Mouse (Mus musculus): ENCODE measurements around the gene Ccdc155. TPM values are rescaled to one million over a fixed set of nuclear protein-coding genes. Genes with fewer than 3 reads are reported as not detected.
A peak's percentile ranks its signal among the peaks of the same experiment; 100 is the strongest.

The Ccdc155 gene
- total RNA-seq, 1 experiment, result 2.4 TPM

- Histone ChIP-seq H3K4me1 (ENCODE audit: control insufficient read depth in 2 of 2, insufficient read depth in 2 of 2, low read length in 2 of 2, poor library complexity in 1 of 2) (peaks cover 7 to 14% of the 10 kb centered on the region in 2 experiments), H3K9me3 (ENCODE audit: control insufficient read depth, insufficient read depth, low read depth, low read length) (no peaks in the 10 kb centered on the region), H3K9ac (ENCODE audit: insufficient read depth, low read depth, low read length, poor library complexity, severe bottlenecking) (no peak overlapping the region), H3K4me3 (ENCODE audit: insufficient read depth in 1 of 2, low read depth in 1 of 2, low read length in 2 of 2, poor library complexity in 1 of 2, severe bottlenecking in 1 of 2) (no peak overlapping the region), H3K36me3 (ENCODE audit: control insufficient read depth, insufficient read depth, low read length, poor library complexity, severe bottlenecking) (peaks cover 47% of the 10 kb centered on the region), H3K27ac (ENCODE audit: insufficient read depth, low read depth, low read length, poor library complexity, severe bottlenecking) (no peak overlapping the region; the same call in 1 of the 2 replicates)
- TF ChIP-seq MAFK (IDR thresholded peaks at IDR 0.05; ENCODE audit: insufficient read depth, low read depth, low read length) (no peak), CHD2 (IDR thresholded peaks at IDR 0.05; ENCODE audit: low read depth, low read length) (no peak), ZC3H11A (IDR thresholded peaks at IDR 0.05; ENCODE audit: borderline replicate concordance, low read depth, low read length) (no peak), HCFC1 (IDR thresholded peaks at IDR 0.05; ENCODE audit: borderline replicate concordance, insufficient read depth, low read length) (no peak), ZNF384 (IDR thresholded peaks at IDR 0.05; ENCODE audit: low read depth, low read length) (no peak)
- no peak for DNase-seq (ENCODE audit: low read depth, low spot score)
- in situ Hi-C loops (cut with MboI; ENCODE audit: low sequenced_read_pairs in 2 of 2, unreplicated experiment in 2 of 2), result no loop called here
Observed at GRCm38 (mm10) chr7:45229459-45230203, 24.9 kb upstream of the Ccdc155 start.

GRCm38 (mm10) chr7:45229046-45229445, 24.4 kb upstream of the Ccdc155 start:
- H3K27ac ChIP-seq (ENCODE audit: insufficient read depth, low read depth, low read length, poor library complexity, severe bottlenecking), result peak overlapping the region; percentile 29
- DNase-seq (ENCODE audit: low read depth, low spot score), result no peak
- H3K9me3 ChIP-seq (ENCODE audit: control insufficient read depth, insufficient read depth, low read depth, low read length), result no peaks in the 10 kb centered on the region
- TF ChIP-seq CHD2 (IDR thresholded peaks at IDR 0.05; ENCODE audit: low read depth, low read length) (no peak), MAFK (IDR thresholded peaks at IDR 0.05; ENCODE audit: insufficient read depth, low read depth, low read length) (no peak), ZC3H11A (IDR thresholded peaks at IDR 0.05; ENCODE audit: borderline replicate concordance, low read depth, low read length) (no peak), HCFC1 (IDR thresholded peaks at IDR 0.05; ENCODE audit: borderline replicate concordance, insufficient read depth, low read length) (no peak), ZNF384 (IDR thresholded peaks at IDR 0.05; ENCODE audit: low read depth, low read length) (no peak)
- in situ Hi-C loops (cut with MboI; ENCODE audit: low sequenced_read_pairs in 2 of 2, unreplicated experiment in 2 of 2), result no loop called here
- peaks cover 49% of the 10 kb centered on the region for H3K36me3 ChIP-seq (ENCODE audit: control insufficient read depth, insufficient read depth, low read length, poor library complexity, severe bottlenecking)
- H3K4me1 ChIP-seq (ENCODE audit: control insufficient read depth in 2 of 2, insufficient read depth in 2 of 2, low read length in 2 of 2, poor library complexity in 1 of 2), result peaks cover 7 to 14% of the 10 kb centered on the region in 2 experiments
- H3K9ac ChIP-seq (ENCODE audit: insufficient read depth, low read depth, low read length, poor library complexity, severe bottlenecking), result peak overlapping the region; percentile 26; the same call in 1 of the 2 replicates
- H3K4me3 ChIP-seq (ENCODE audit: insufficient read depth in 1 of 2, low read depth in 1 of 2, low read length in 2 of 2, poor library complexity in 1 of 2, severe bottlenecking in 1 of 2), result no peak overlapping the region

- TF ChIP-seq MAFK (IDR thresholded peaks at IDR 0.05; ENCODE audit: insufficient read depth, low read depth, low read length) (no peak), ZNF384 (IDR thresholded peaks at IDR 0.05; ENCODE audit: low read depth, low read length) (no peak), ZC3H11A (IDR thresholded peaks at IDR 0.05; ENCODE audit: borderline replicate concordance, low read depth, low read length) (no peak), CHD2 (IDR thresholded peaks at IDR 0.05; ENCODE audit: low read depth, low read length) (no peak), HCFC1 (IDR thresholded peaks at IDR 0.05; ENCODE audit: borderline replicate concordance, insufficient read depth, low read length) (no peak)
- Histone ChIP-seq H3K9me3 (ENCODE audit: control insufficient read depth, insufficient read depth, low read depth, low read length) (no peaks in the 10 kb centered on the region), H3K36me3 (ENCODE audit: control insufficient read depth, insufficient read depth, low read length, poor library complexity, severe bottlenecking) (peaks cover 50% of the 10 kb centered on the region), H3K4me1 (ENCODE audit: control insufficient read depth in 2 of 2, insufficient read depth in 2 of 2, low read length in 2 of 2, poor library complexity in 1 of 2) (peaks cover 2 to 12% of the 10 kb centered on the region in 2 experiments; a peak in 3 of 4 replicates), H3K27ac (ENCODE audit: insufficient read depth, low read depth, low read length, poor library complexity, severe bottlenecking) (peak overlapping the region; percentile 29; the same call in 1 of the 2 replicates), H3K4me3 (ENCODE audit: insufficient read depth in 1 of 2, low read depth in 1 of 2, low read length in 2 of 2, poor library complexity in 1 of 2, severe bottlenecking in 1 of 2) (peak overlapping the region; percentile 22 to 41; a peak in 2 of 4 replicates), H3K9ac (ENCODE audit: insufficient read depth, low read depth, low read length, poor library complexity, severe bottlenecking) (peak overlapping the region; percentile 26; the same call in 1 of the 2 replicates)
- DNase-seq (ENCODE audit: low read depth, low spot score), result no peak
- in situ Hi-C loops (cut with MboI; ENCODE audit: low sequenced_read_pairs in 2 of 2, unreplicated experiment in 2 of 2), result no loop called here
Observed at GRCm38 (mm10) chr7:45228548-45228947, 23.9 kb upstream of the Ccdc155 start.

GRCm38 (mm10) chr7:45226421-45226820, 21.7 kb upstream of the Ccdc155 start:
- TF ChIP-seq HCFC1 (IDR thresholded peaks at IDR 0.05; ENCODE audit: borderline replicate concordance, insufficient read depth, low read length), result no peak
- no peak for TF ChIP-seq ZC3H11A (IDR thresholded peaks at IDR 0.05; ENCODE audit: borderline replicate concordance, low read depth, low read length)
- no peak for TF ChIP-seq MAFK (IDR thresholded peaks at IDR 0.05; ENCODE audit: insufficient read depth, low read depth, low read length)
- TF ChIP-seq ZNF384 (IDR thresholded peaks at IDR 0.05; ENCODE audit: low read depth, low read length), result no peak
- no peak for TF ChIP-seq CHD2 (IDR thresholded peaks at IDR 0.05; ENCODE audit: low read depth, low read length)

More at GRCm38 (mm10) chr7:45226421-45226820, 21.7 kb upstream of the Ccdc155 start:
- Histone ChIP-seq H3K36me3 (ENCODE audit: control insufficient read depth, insufficient read depth, low read length, poor library complexity, severe bottlenecking) (peaks cover 43% of the 10 kb centered on the region), H3K4me1 (ENCODE audit: control insufficient read depth in 2 of 2, insufficient read depth in 2 of 2, low read length in 2 of 2, poor library complexity in 1 of 2) (peaks cover 0 to 12% of the 10 kb centered on the region in 2 experiments; a peak in 2 of 4 replicates), H3K9me3 (ENCODE audit: control insufficient read depth, insufficient read depth, low read depth, low read length) (no peaks in the 10 kb centered on the region), H3K4me3 (ENCODE audit: insufficient read depth in 1 of 2, low read depth in 1 of 2, low read length in 2 of 2, poor library complexity in 1 of 2, severe bottlenecking in 1 of 2) (no peak overlapping the region), H3K27ac (ENCODE audit: insufficient read depth, low read depth, low read length, poor library complexity, severe bottlenecking) (no peak overlapping the region), H3K9ac (ENCODE audit: insufficient read depth, low read depth, low read length, poor library complexity, severe bottlenecking) (no peak overlapping the region)
- in situ Hi-C loops (cut with MboI; ENCODE audit: low sequenced_read_pairs in 2 of 2, unreplicated experiment in 2 of 2), result no loop called here
- no peak for DNase-seq (ENCODE audit: low read depth, low spot score)

Data from ES-E14 (cell line).